Mouse (Mus musculus) forebrain, embryonic 11.5 days (tissue): ENCODE measurements around the gene Zfp941. TPM values are rescaled to one million over a fixed set of nuclear protein-coding genes. Genes with fewer than 3 reads are reported as not detected.

ENCODE experiments used
- ATAC-seq: fragments of 200-750 bp; cut with Nextera tagmentation; replicated peaks from 2 replicates; pipeline ENCODE4 v1.8.0; 2017; ENCODE audit warnings: moderate TSS enrichment; ENCODE audit not compliant: low FRiP score
- DNase-seq: peaks from one replicate; pipeline ENCODE4 v3.0.0-alpha.2; 2017; ENCODE audit warnings: low spot score
- H3K27ac ChIP-seq: fragments of 300-500 bp; sonication (generic); 2 replicates; pipeline ENCODE4 v1.5.1; 2014; ENCODE audit warnings: low read depth, low read length
- H3K27me3 ChIP-seq: fragments of 300-500 bp; sonication (generic); 2 replicates; pipeline ENCODE4 v1.6.1; 2014; ENCODE audit warnings: mild to moderate bottlenecking, low read length, mixed read lengths; ENCODE audit not compliant: control insufficient read depth, insufficient read depth
- H3K36me3 ChIP-seq: fragments of 300-500 bp; sonication (generic); 2 replicates; pipeline ENCODE4 v1.6.1; 2014; ENCODE audit warnings: mild to moderate bottlenecking, low read length, moderate library complexity, mixed read lengths; ENCODE audit not compliant: control insufficient read depth, insufficient read depth
- H3K4me1 ChIP-seq: fragments of 300-500 bp; sonication (generic); replicated peaks from 2 replicates; pipeline ENCODE4 v1.6.1; 2014; ENCODE audit warnings: low read length, mixed read lengths; ENCODE audit not compliant: control insufficient read depth, insufficient read depth
- H3K4me2 ChIP-seq: fragments of 300-500 bp; sonication (generic); 2 replicates; pipeline ENCODE4 v1.6.1; 2014; ENCODE audit warnings: low read depth, mild to moderate bottlenecking, low read length, moderate library complexity, mixed read lengths; ENCODE audit not compliant: severe bottlenecking
- H3K4me3 ChIP-seq: fragments of 300-500 bp; sonication (generic); 2 replicates; pipeline ENCODE4 v1.5.1; 2014; ENCODE audit warnings: low read depth, low read length
- H3K9ac ChIP-seq: fragments of 300-500 bp; sonication (generic); 2 replicates; pipeline ENCODE4 v1.6.1; 2014; ENCODE audit warnings: low read length
- H3K9me3 ChIP-seq: fragments of 300-500 bp; sonication (generic); 2 replicates; pipeline ENCODE4 v1.6.1; 2016; ENCODE audit warnings: low read length, mixed read lengths; ENCODE audit not compliant: control insufficient read depth
- WGBS: fragments of 180-500 bp; shearing (Covaris S2); extraction: QIAGEN DNeasy Blood & Tissue Kit; methylation state at CpG from one replicate; pipeline ENCODE4 v1.1.7; 2014; 5-methylcytosine and 5-hydroxymethylcytosine counted together
- polyA plus RNA-seq: library from polyadenylated mRNA; unstranded; fragments of >200 nt; fragmentation: Nextera tagmentation; extraction: Ambion mirVana; gene quantifications from 2 replicates; pipeline ENCODE4 v1.2.1, GENCODE M21; 2014

The Zfp941 gene
- polyA plus RNA-seq, result 4.6 and 5.2 TPM in 2 replicates

GRCm38 (mm10) chr7:140821653-140822329 lies at the start of gene Zfp941:
Gene Zfp941, minus strand, starts transcription at chr7:140822178.
- H3K9ac ChIP-seq, result peak within 1 kb of the TSS; percentile 64
- no peak within 1 kb of the TSS for H3K27ac ChIP-seq
- 1% methylated on average over 21 of the region's 21 CpGs for WGBS
- H3K4me3 ChIP-seq, result peak within 1 kb of the TSS; percentile 52
- no peaks in the 10 kb centered on the region for H3K9me3 ChIP-seq
- H3K27me3 ChIP-seq, result no peaks in the 10 kb centered on the region
- H3K4me1 ChIP-seq, result peaks cover 3% of the 10 kb centered on the region; the same call in 1 of the 2 replicates
- ATAC-seq (peak; percentile 88), DNase-seq (peak; percentile 81)
- H3K4me2 ChIP-seq, result peak within 1 kb of the TSS; percentile 71
- no peaks in the 10 kb centered on the region for H3K36me3 ChIP-seq

GRCm38 (mm10) chr7:140864761-140865160 lies 42.8 kb upstream of the Zfp941 start:
- H3K4me2 ChIP-seq, result no peak overlapping the region
- no peak overlapping the region for H3K27ac ChIP-seq
- H3K4me3 ChIP-seq, result no peak overlapping the region
- peaks cover 6% of the 10 kb centered on the region; the same call in 1 of the 2 replicates for H3K36me3 ChIP-seq
- no peak for DNase-seq
- no peaks in the 10 kb centered on the region for H3K27me3 ChIP-seq
- 89% methylated on average over 12 of the region's 12 CpGs for WGBS
- H3K9me3 ChIP-seq, result no peaks in the 10 kb centered on the region
- H3K4me1 ChIP-seq, result no peaks in the 10 kb centered on the region
- H3K9ac ChIP-seq, result no peak overlapping the region
- ATAC-seq, result no peak

- no peak overlapping the region for H3K27ac ChIP-seq
- WGBS, result 92% methylated on average over 5 of the region's 5 CpGs
- ATAC-seq, result no peak
- no peak overlapping the region for H3K4me2 ChIP-seq
- H3K4me1 ChIP-seq, result peaks cover 8% of the 10 kb centered on the region
- H3K9ac ChIP-seq, result no peak overlapping the region
- no peaks in the 10 kb centered on the region for H3K9me3 ChIP-seq
- H3K36me3 ChIP-seq, result peaks cover 6% of the 10 kb centered on the region
- H3K27me3 ChIP-seq, result no peaks in the 10 kb centered on the region
- DNase-seq, result peak; percentile 42
- H3K4me3 ChIP-seq, result no peak overlapping the region
These were observed 38.8 kb upstream of the Zfp941 start for GRCm38 (mm10) chr7:140860728-140861127.

- 87% methylated on average over 6 of the region's 6 CpGs for WGBS
- ATAC-seq, result no peak
- H3K27ac ChIP-seq, result no peak overlapping the region
These were observed 38.0 kb upstream of the Zfp941 start for GRCm38 (mm10) chr7:140859997-140860396.

GRCm38 (mm10) chr7:140858746-140859145 lies 36.8 kb upstream of the Zfp941 start:
- H3K9ac ChIP-seq, result no peak overlapping the region
- H3K4me3 ChIP-seq, result no peak overlapping the region
- H3K4me1 ChIP-seq, result peaks cover 15% of the 10 kb centered on the region
- H3K36me3 ChIP-seq, result peaks cover 6% of the 10 kb centered on the region
- no peak overlapping the region for H3K4me2 ChIP-seq
- no peak for DNase-seq
- 96% methylated on average over 8 of the region's 8 CpGs for WGBS
- H3K27me3 ChIP-seq, result no peaks in the 10 kb centered on the region
- H3K9me3 ChIP-seq, result no peaks in the 10 kb centered on the region
- ATAC-seq, result no peak
- H3K27ac ChIP-seq, result no peak overlapping the region

More at GRCm38 (mm10) chr7:140859997-140860396, 38.0 kb upstream of the Zfp941 start:
- no peaks in the 10 kb centered on the region for H3K9me3 ChIP-seq
- DNase-seq, result no peak
- no peak overlapping the region for H3K4me2 ChIP-seq
- H3K9ac ChIP-seq, result no peak overlapping the region
- peaks cover 6% of the 10 kb centered on the region for H3K36me3 ChIP-seq
- H3K4me1 ChIP-seq, result peaks cover 15% of the 10 kb centered on the region
- no peaks in the 10 kb centered on the region for H3K27me3 ChIP-seq
- H3K4me3 ChIP-seq, result no peak overlapping the region

GRCm38 (mm10) chr7:140857550-140858505 lies 35.9 kb upstream of the Zfp941 start, which contains the start of gene Bet1l:
Gene Bet1l, minus strand, starts transcription at chr7:140857577.
- ATAC-seq (peak; percentile 34), DNase-seq (peak; percentile 53)
- 41% methylated on average over 40 of the region's 40 CpGs for WGBS
- peak within 1 kb of the TSS; percentile 87 for H3K9ac ChIP-seq
- peak within 1 kb of the TSS; percentile 98 for H3K4me2 ChIP-seq
- peak within 1 kb of the TSS; percentile 82 for H3K27ac ChIP-seq
- H3K27me3 ChIP-seq, result no peaks in the 10 kb centered on the region
- H3K4me3 ChIP-seq, result peak within 1 kb of the TSS; percentile 79
- H3K4me1 ChIP-seq, result peaks cover 15% of the 10 kb centered on the region
- H3K9me3 ChIP-seq, result no peaks in the 10 kb centered on the region
- peaks cover 7% of the 10 kb centered on the region for H3K36me3 ChIP-seq

GRCm38 (mm10) chr7:140856785-140857549 lies 35.0 kb upstream of the Zfp941 start, which contains the start of gene Ric8a:
Gene Ric8a, plus strand, starts transcription at chr7:140856957.
- DNase-seq (peak; percentile 90), ATAC-seq (peak; percentile 76)
- Histone ChIP-seq H3K27me3 (no peaks in the 10 kb centered on the region), H3K27ac (peak within 1 kb of the TSS; percentile 82), H3K36me3 (peaks cover 5% of the 10 kb centered on the region), H3K4me1 (peaks cover 15% of the 10 kb centered on the region), H3K9ac (peak within 1 kb of the TSS; percentile 87), H3K4me2 (peak within 1 kb of the TSS; percentile 98), H3K4me3 (peak within 1 kb of the TSS; percentile 79), H3K9me3 (no peaks in the 10 kb centered on the region)
- under 1% methylated on average over 50 of the region's 50 CpGs for WGBS
